Mouse (Mus musculus) ES-E14 (cell line): Measurements from ENCODE around the gene Akap10. TPM values are rescaled to one million over a fixed set of nuclear protein-coding genes. Genes with fewer than 3 reads are reported as not detected.

ENCODE experiments used
- DNase-seq: peaks from one replicate; pipeline ENCODE4 v3.0.0-alpha.2; 2013; ENCODE audit warnings: low read depth, low spot score
- H3K27ac ChIP-seq: 2 replicates; pipeline ENCODE4 v1.5.1; 2012; ENCODE audit warnings: low read depth, mild to moderate bottlenecking, low read length, moderate library complexity, mixed read lengths; ENCODE audit not compliant: poor library complexity, insufficient read depth, severe bottlenecking
- H3K36me3 ChIP-seq: 2 replicates; pipeline ENCODE4 v1.6.1; 2012; ENCODE audit warnings: mild to moderate bottlenecking, low read length, moderate library complexity, mixed read lengths; ENCODE audit not compliant: control insufficient read depth, poor library complexity, insufficient read depth, severe bottlenecking
- H3K4me1 ChIP-seq, 2 experiments: fragments of 150-350 bp in 1 of 2; sonication (generic) in 1 of 2; 2 replicates each; pipeline ENCODE4 v1.6.1; 2012; ENCODE audit warnings: low read length in 2 of 2, mild to moderate bottlenecking in 1 of 2, mixed read lengths in 1 of 2; ENCODE audit not compliant: control insufficient read depth in 2 of 2, insufficient read depth in 2 of 2, poor library complexity in 1 of 2
- H3K4me3 ChIP-seq, 2 experiments: fragments of 150-350 bp in 1 of 2; sonication (generic) in 1 of 2; 2 replicates each; pipeline ENCODE4 v1.5.1; 2012; ENCODE audit warnings: low read length in 2 of 2, low read depth in 1 of 2, mild to moderate bottlenecking in 1 of 2, mixed read lengths in 1 of 2; ENCODE audit not compliant: insufficient read depth in 1 of 2, poor library complexity in 1 of 2, severe bottlenecking in 1 of 2
- H3K9ac ChIP-seq: 2 replicates; pipeline ENCODE4 v1.6.1; 2012; ENCODE audit warnings: low read depth, mild to moderate bottlenecking, low read length, mixed read lengths; ENCODE audit not compliant: poor library complexity, insufficient read depth, severe bottlenecking
- H3K9me3 ChIP-seq: fragments of 150-350 bp; sonication (generic); 2 replicates; pipeline ENCODE4 v1.6.1; 2012; ENCODE audit warnings: low read depth, mild to moderate bottlenecking, low read length; ENCODE audit not compliant: control insufficient read depth, insufficient read depth
- CHD2 ChIP-seq: IDR thresholded peaks from 2 replicates; pipeline ENCODE4 v1.6.1; 2014; ENCODE audit warnings: mild to moderate bottlenecking, low read depth, low read length, inconsistent platforms
- HCFC1 ChIP-seq: IDR thresholded peaks from 2 replicates; pipeline ENCODE4 v1.6.1; 2012; ENCODE audit warnings: low read length, inconsistent platforms, borderline replicate concordance; ENCODE audit not compliant: insufficient read depth
- MAFK ChIP-seq: IDR thresholded peaks from 2 replicates; pipeline ENCODE4 v1.6.1; 2014; ENCODE audit warnings: mild to moderate bottlenecking, low read depth, low read length, inconsistent platforms; ENCODE audit not compliant: insufficient read depth
- ZC3H11A ChIP-seq: IDR thresholded peaks from 2 replicates; pipeline ENCODE4 v1.6.1; 2012; ENCODE audit warnings: low read depth, mild to moderate bottlenecking, inconsistent platforms, low read length, borderline replicate concordance
- ZNF384 ChIP-seq: IDR thresholded peaks from 2 replicates; pipeline ENCODE4 v1.6.1; 2012; ENCODE audit warnings: low read depth, low read length, inconsistent platforms
- in situ Hi-C, 2 experiments: fragments of 600-800 bp; cut with MboI; formaldehyde crosslinking; loops; one replicate each; pipeline ENCODE4 v1.15.1; 2025; ENCODE audit warnings: low sequenced_read_pairs in 2 of 2, inconsistent platforms in 1 of 2; ENCODE audit not compliant: unreplicated experiment in 2 of 2
- total RNA-seq: library from RNA; depleted of rRNA; stranded (reverse); fragments of 300-350 nt; gene quantifications from 2 replicates; pipeline ENCODE4 v1.2.3, GENCODE M21; 2012

Gene Akap10
- total RNA-seq, 1 experiment = 24.2 TPM

DNA sequence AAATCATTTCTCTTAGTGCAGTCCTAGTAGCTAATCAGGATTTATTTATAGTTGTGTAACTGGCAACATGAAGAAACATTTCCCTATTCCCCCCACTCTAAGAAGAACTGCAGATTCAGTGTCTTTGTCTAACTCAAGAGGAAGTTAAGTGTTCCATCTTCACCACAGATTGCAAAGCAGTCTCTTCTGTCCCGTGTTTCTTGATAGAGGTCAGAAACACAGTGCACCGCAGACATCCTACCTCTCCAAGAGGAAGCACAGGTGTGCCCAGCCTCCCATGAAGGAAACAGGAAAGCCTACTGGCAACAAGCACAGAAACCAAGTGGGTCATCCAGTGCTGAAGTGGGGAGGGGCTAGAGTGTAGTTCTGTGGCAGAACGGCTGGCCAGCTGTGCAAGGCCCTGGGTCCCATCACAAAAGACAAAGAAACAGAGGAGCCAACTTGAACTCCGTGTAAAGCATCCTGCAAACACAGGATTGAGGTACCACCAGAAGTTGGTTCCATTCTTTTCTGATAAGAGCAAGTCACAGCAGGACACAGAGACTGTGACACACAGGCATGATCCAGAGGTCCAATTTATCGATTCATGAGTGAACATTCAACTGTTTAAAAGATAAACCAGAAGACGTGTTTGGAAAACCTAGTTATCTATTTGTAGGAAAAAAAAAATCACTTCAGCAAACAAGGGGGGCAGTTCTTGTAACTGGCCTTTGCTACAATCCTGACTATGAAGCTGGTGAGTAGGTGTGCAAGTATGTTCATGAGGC lies 68.1 kb downstream of the Akap10 start:
- H3K9ac ChIP-seq = no peak overlapping the region
- in situ Hi-C loops = no loop called here
- DNase-seq = no peak
- TF ChIP-seq ZC3H11A (no peak), CHD2 (no peak), MAFK (no peak), ZNF384 (no peak), HCFC1 (no peak)
- no peak overlapping the region for H3K27ac ChIP-seq
- H3K4me3 ChIP-seq = no peak overlapping the region
- H3K9me3 ChIP-seq = no peaks in the 10 kb centered on the region
- H3K36me3 ChIP-seq = no peaks in the 10 kb centered on the region
- no peaks in the 10 kb centered on the region for H3K4me1 ChIP-seq

DNA sequence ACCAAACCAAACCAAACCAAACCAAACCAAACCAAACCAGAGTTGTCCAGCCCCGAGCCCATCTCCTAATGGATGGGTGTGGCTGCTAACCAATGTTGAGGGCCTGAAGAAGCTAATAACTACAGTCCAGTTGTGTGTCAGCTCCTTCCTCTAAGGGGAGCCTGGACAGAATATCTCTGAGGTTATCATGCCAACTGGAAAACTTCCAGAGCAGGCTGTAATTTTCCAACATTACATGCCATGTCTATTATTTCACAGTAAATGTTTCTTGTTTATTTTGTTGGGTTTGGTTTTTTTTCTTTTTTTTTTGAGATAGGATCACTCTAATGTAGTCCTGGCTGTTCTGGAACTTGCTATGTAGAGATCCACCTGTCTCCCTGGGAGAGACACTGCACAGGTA lies 70.7 kb downstream of the Akap10 start:
- in situ Hi-C loops = no loop called here
- H3K9ac ChIP-seq = no peak overlapping the region
- TF ChIP-seq ZC3H11A (no peak), CHD2 (no peak), MAFK (no peak), ZNF384 (no peak), HCFC1 (no peak)

DNA sequence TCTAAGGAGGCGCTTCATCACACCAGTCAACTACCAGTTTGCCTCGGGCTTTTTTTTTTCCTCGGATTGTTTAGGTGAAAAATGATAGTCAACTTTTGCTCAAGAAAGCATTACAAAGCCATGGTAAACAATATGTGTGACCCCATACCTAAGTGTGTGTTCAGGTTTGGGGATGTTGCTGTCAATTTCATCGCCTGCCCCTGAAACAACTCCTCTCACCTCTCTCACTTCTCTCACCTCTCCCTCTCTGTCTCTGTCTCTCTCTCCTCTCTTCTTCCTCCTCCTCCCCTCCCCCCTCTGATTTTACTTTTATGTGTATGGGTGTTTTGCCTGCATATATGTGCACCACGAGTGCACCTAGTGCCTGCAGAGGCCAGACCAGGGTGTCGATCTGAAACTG lies 74.5 kb downstream of the Akap10 start:
- no peaks in the 10 kb centered on the region for H3K36me3 ChIP-seq
- H3K9me3 ChIP-seq = no peaks in the 10 kb centered on the region
- 0 out of 4 replicates have a peak, but pooled peaks cover 0 to 2% of the 10 kb centered on the region in 2 experiments for H3K4me1 ChIP-seq
- DNase-seq = no peak
- no peak overlapping the region for H3K27ac ChIP-seq
- H3K4me3 ChIP-seq = peak overlapping the region; percentile 76 to 87; a peak in 3 of 4 replicates
- TF ChIP-seq HCFC1 = no peak
- TF ChIP-seq MAFK = no peak
- TF ChIP-seq ZC3H11A = no peak
- TF ChIP-seq CHD2 = no peak
- no peak for TF ChIP-seq ZNF384
- in situ Hi-C loops = no loop called here
- no peak overlapping the region for H3K9ac ChIP-seq

More for the DNA sequence above, 70.7 kb downstream of the Akap10 start:
- no peak for DNase-seq
- Histone ChIP-seq H3K36me3 (no peaks in the 10 kb centered on the region), H3K4me3 (no peak overlapping the region), H3K27ac (no peak overlapping the region), H3K9me3 (no peaks in the 10 kb centered on the region), H3K4me1 (no peaks in the 10 kb centered on the region)

GRCm38 (mm10) chr11:61854988-61855411 lies 75.1 kb downstream of the Akap10 start, which contains the start of gene Ulk2:
Ulk2 (minus strand) TSS chr11:61855073.
- peak within 1 kb of the TSS; percentile 74 for H3K9ac ChIP-seq
- TF ChIP-seq ZC3H11A = no peak
- TF ChIP-seq HCFC1 = no peak
- TF ChIP-seq ZNF384 = no peak
- TF ChIP-seq MAFK = no peak
- no peak for TF ChIP-seq CHD2
- H3K36me3 ChIP-seq = no peaks in the 10 kb centered on the region
- no peaks in the 10 kb centered on the region for H3K9me3 ChIP-seq
- H3K27ac ChIP-seq = no peak within 1 kb of the TSS
- in situ Hi-C loops = no loop called here
- peak within 1 kb of the TSS; percentile 76 to 87 for H3K4me3 ChIP-seq
- peak; percentile 61 for DNase-seq
- 0 out of 4 replicates have a peak, but pooled peaks cover 0 to 2% of the 10 kb centered on the region in 2 experiments for H3K4me1 ChIP-seq
